Mouse (Mus musculus): Measurements from ENCODE around the gene Cyp2d26.

DNA sequence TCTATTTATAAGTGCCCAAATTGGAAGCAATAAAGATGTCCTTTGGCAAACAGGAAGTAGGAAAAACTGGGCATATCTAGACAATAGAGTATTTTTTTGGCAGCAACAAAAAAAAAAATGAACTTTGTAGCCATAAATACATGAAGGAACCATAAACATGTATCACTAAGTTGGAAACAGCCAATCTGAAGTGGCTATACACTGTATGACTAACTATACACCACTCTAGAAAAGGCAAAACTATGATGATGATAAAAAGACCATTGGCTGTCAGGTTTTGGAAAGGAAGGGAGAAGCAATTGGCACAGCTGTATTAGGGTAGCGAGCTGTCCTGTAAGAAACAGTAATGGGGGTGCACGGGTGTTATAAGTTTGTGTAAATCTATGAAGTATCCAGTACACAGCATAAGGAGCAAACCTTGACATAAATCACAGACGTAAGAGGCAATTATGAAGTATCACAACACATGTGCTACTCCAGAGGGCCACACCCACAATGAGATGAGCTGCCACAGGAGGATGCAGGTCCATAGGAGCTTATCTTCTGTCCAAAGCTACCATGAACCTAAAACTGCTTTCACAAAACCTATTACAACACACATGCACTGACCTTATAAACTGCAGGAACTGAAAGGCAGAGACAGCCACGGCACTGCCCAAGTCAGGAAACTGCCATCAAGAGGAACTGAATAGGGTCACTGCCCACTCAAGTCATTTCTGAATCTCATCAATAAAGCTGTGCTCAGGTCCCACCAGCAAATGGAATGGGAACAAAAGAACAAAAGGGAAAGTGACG is 13.1 kb upstream of the Cyp2d26 start:
- TF ChIP-seq CTCF (IDR thresholded peaks at IDR 0.05), result no peak
- no peak for TF ChIP-seq EP300 (IDR thresholded peaks at IDR 0.05)

All from lung, postnatal 0 days (tissue).